Mouse (Mus musculus) heart, embryonic 11.5 days (tissue): ENCODE data around the gene Creb3. TPM values are rescaled to one million over a fixed set of nuclear protein-coding genes. Genes with fewer than 3 reads are reported as not detected.
"Not testable (repeated sequence)": the region's sequence is repeated elsewhere in the genome, so short reads cannot be mapped to it uniquely, and the experiment has no call there.

Source experiments
- ATAC-seq: fragments of 200-750 bp; cut with Nextera tagmentation; replicated peaks from 2 replicates; pipeline ENCODE4 v1.8.0; 2017; ENCODE audit warnings: moderate library complexity; ENCODE audit not compliant: insufficient number of reproducible peaks, low FRiP score, low TSS enrichment
- H3K27ac ChIP-seq: fragments of 300-500 bp; sonication (generic); 2 replicates; pipeline ENCODE4 v1.5.1; 2014; ENCODE audit warnings: mild to moderate bottlenecking, low read depth, low read length
- H3K27me3 ChIP-seq: fragments of 300-500 bp; sonication (generic); 2 replicates; pipeline ENCODE4 v1.6.1; 2014; ENCODE audit warnings: mild to moderate bottlenecking, low read length, mixed read lengths; ENCODE audit not compliant: control insufficient read depth, insufficient read depth
- H3K36me3 ChIP-seq: fragments of 300-500 bp; sonication (generic); 2 replicates; pipeline ENCODE4 v1.6.1; 2014; ENCODE audit warnings: mild to moderate bottlenecking, low read length, moderate library complexity, mixed read lengths; ENCODE audit not compliant: control insufficient read depth, insufficient read depth
- H3K4me1 ChIP-seq: fragments of 300-500 bp; sonication (generic); 2 replicates; pipeline ENCODE4 v1.6.1; 2014; ENCODE audit warnings: low read length; ENCODE audit not compliant: control insufficient read depth, insufficient read depth
- H3K4me2 ChIP-seq: fragments of 300-500 bp; sonication (generic); 2 replicates; pipeline ENCODE4 v1.6.1; 2014; ENCODE audit warnings: mild to moderate bottlenecking, moderate library complexity
- H3K4me3 ChIP-seq: fragments of 300-500 bp; sonication (generic); 2 replicates; pipeline ENCODE4 v1.5.1; 2014; ENCODE audit warnings: low read depth, low read length
- H3K9ac ChIP-seq: fragments of 300-500 bp; sonication (generic); 2 replicates; pipeline ENCODE4 v1.6.1; 2014; ENCODE audit warnings: mild to moderate bottlenecking, low read depth, low read length, moderate library complexity
- H3K9me3 ChIP-seq: fragments of 300-500 bp; sonication (generic); replicated peaks from 2 replicates; pipeline ENCODE4 v1.6.1; 2016; ENCODE audit warnings: low read length; ENCODE audit not compliant: control insufficient read depth
- WGBS: fragments of 180-500 bp; shearing (Covaris S2); extraction: QIAGEN DNeasy Blood & Tissue Kit; methylation state at CpG from one replicate; pipeline ENCODE4 v1.1.7; 2014; ENCODE audit not compliant: insufficient replicate concordance; 5-methylcytosine and 5-hydroxymethylcytosine counted together
- polyA plus RNA-seq: library from polyadenylated mRNA; unstranded; fragments of >200 nt; fragmentation: Nextera tagmentation; extraction: Ambion mirVana; gene quantifications from 2 replicates; pipeline ENCODE4 v1.2.1, GENCODE M21; 2014

The Creb3 gene
- polyA plus RNA-seq, 1 experiment from 2014 or later: 59.7 TPM

- Histone ChIP-seq H3K9me3 (peaks cover 3% of the 10 kb centered on the region), H3K4me2 (no peak overlapping the region), H3K4me1 (no peaks in the 10 kb centered on the region), H3K9ac (no peak overlapping the region), H3K27me3 (no peaks in the 10 kb centered on the region), H3K36me3 (peaks cover 95% of the 10 kb centered on the region), H3K27ac (no peak overlapping the region), H3K4me3 (no peak overlapping the region)
- ATAC-seq: no peak
- WGBS: 88% methylated on average over 12 of the region's 12 CpGs
These were observed 13.1 kb upstream of the Creb3 start for GRCm38 (mm10) chr4:43549055-43549454.

- not testable (repeated sequence) for ATAC-seq
- 85% methylated on average over 6 of the region's 6 CpGs for WGBS
These were observed 10.3 kb upstream of the Creb3 start for GRCm38 (mm10) chr4:43551854-43552253.

GRCm38 (mm10) chr4:43552437-43552836 is 9.7 kb upstream of the Creb3 start:
- no peak overlapping the region for H3K4me2 ChIP-seq
- 93% methylated on average over 5 of the region's 5 CpGs for WGBS

More at GRCm38 (mm10) chr4:43551854-43552253, 10.3 kb upstream of the Creb3 start:
- peaks cover 92% of the 10 kb centered on the region for H3K36me3 ChIP-seq
- not testable (repeated sequence) for H3K9ac ChIP-seq, H3K27ac ChIP-seq, H3K4me1 ChIP-seq, H3K9me3 ChIP-seq, H3K27me3 ChIP-seq, H3K4me3 ChIP-seq, H3K4me2 ChIP-seq

GRCm38 (mm10) chr4:43553891-43554290 is 8.2 kb upstream of the Creb3 start:
- Histone ChIP-seq H3K4me1 (peaks cover 17% of the 10 kb centered on the region), H3K27ac (no peak overlapping the region), H3K9ac (no peak overlapping the region), H3K27me3 (no peaks in the 10 kb centered on the region), H3K9me3 (peaks cover 3% of the 10 kb centered on the region), H3K4me2 (no peak overlapping the region), H3K36me3 (peaks cover 72% of the 10 kb centered on the region), H3K4me3 (no peak overlapping the region)
- ATAC-seq: no peak

More at GRCm38 (mm10) chr4:43552437-43552836, 9.7 kb upstream of the Creb3 start:
- H3K27ac ChIP-seq: no peak overlapping the region
- no peaks in the 10 kb centered on the region for H3K27me3 ChIP-seq
- H3K36me3 ChIP-seq: peaks cover 86% of the 10 kb centered on the region
- peaks cover 3% of the 10 kb centered on the region for H3K9me3 ChIP-seq
- H3K4me1 ChIP-seq: peaks cover 2% of the 10 kb centered on the region
- no peak overlapping the region for H3K4me3 ChIP-seq
- ATAC-seq: no peak
- no peak overlapping the region for H3K9ac ChIP-seq

GRCm38 (mm10) chr4:43555926-43556325 is 6.2 kb upstream of the Creb3 start:
- 92% methylated on average over 7 of the region's 7 CpGs for WGBS
- H3K4me1 ChIP-seq: peaks cover 37% of the 10 kb centered on the region
- no peaks in the 10 kb centered on the region for H3K27me3 ChIP-seq
- H3K9ac ChIP-seq: no peak overlapping the region
- no peak for ATAC-seq
- H3K27ac ChIP-seq: no peak overlapping the region
- H3K4me3 ChIP-seq: no peak overlapping the region
- peaks cover 51% of the 10 kb centered on the region for H3K36me3 ChIP-seq
- H3K9me3 ChIP-seq: peaks cover 3% of the 10 kb centered on the region
- H3K4me2 ChIP-seq: no peak overlapping the region

GRCm38 (mm10) chr4:43558028-43558630 is 4.0 kb upstream of the Creb3 start:
- Histone ChIP-seq H3K4me3 (peak overlapping the region; percentile 97), H3K4me2 (peak overlapping the region; percentile 79), H3K9me3 (no peaks in the 10 kb centered on the region), H3K4me1 (peaks cover 42% of the 10 kb centered on the region), H3K36me3 (peaks cover 33% of the 10 kb centered on the region), H3K27ac (peak overlapping the region; percentile 100), H3K27me3 (no peaks in the 10 kb centered on the region), H3K9ac (peak overlapping the region; percentile 85)
- ATAC-seq: 0 out of 2 replicates have a peak, but pooled peaks have one; percentile 23
- WGBS: 7% methylated on average over 5 of the region's 5 CpGs

- Histone ChIP-seq H3K9me3 (no peaks in the 10 kb centered on the region), H3K36me3 (peaks cover 27% of the 10 kb centered on the region), H3K27me3 (no peaks in the 10 kb centered on the region), H3K4me2 (peak overlapping the region; percentile 79), H3K4me3 (peak overlapping the region; percentile 97), H3K9ac (peak overlapping the region; percentile 85), H3K4me1 (peaks cover 47% of the 10 kb centered on the region), H3K27ac (peak overlapping the region; percentile 100)
- WGBS: 12% methylated on average over 13 of the region's 13 CpGs
- ATAC-seq: 0 out of 2 replicates have a peak, but pooled peaks have one; percentile 39
These were observed 3.3 kb upstream of the Creb3 start for GRCm38 (mm10) chr4:43558631-43559356.

- Histone ChIP-seq H3K9me3 (no peaks in the 10 kb centered on the region), H3K36me3 (peaks cover 18% of the 10 kb centered on the region), H3K4me3 (peak overlapping the region; percentile 97), H3K9ac (peak overlapping the region; percentile 99), H3K27ac (peak overlapping the region; percentile 100), H3K4me2 (peak overlapping the region; percentile 79), H3K27me3 (no peaks in the 10 kb centered on the region), H3K4me1 (peaks cover 52% of the 10 kb centered on the region)
- WGBS: 52% methylated on average over 13 of the region's 13 CpGs
- no peak for ATAC-seq
These were observed 2.5 kb upstream of the Creb3 start for GRCm38 (mm10) chr4:43559519-43560242.
